Mouse (Mus musculus): Measurements from ENCODE around the gene Dmbt1.
"Not testable (repeated sequence)": the region's sequence is repeated elsewhere in the genome, so short reads cannot be mapped to it uniquely, and the experiment has no call there.

The Dmbt1 gene

GRCm38 (mm10) chr7:131031755-131032154, at the start of gene Dmbt1:
Dmbt1 (plus strand) TSS chr7:131032053.
- DNase-seq (ENCODE audit: low spot score), result no peak

- no peak for DNase-seq (ENCODE audit: low spot score)
Measured at GRCm38 (mm10) chr7:130982371-130982770, 49.5 kb upstream of the Dmbt1 start.

- DNase-seq (ENCODE audit: low spot score), result no peak
Measured at GRCm38 (mm10) chr7:130982881-130983280, 49.0 kb upstream of the Dmbt1 start.

GRCm38 (mm10) chr7:130984294-130984693, 47.6 kb upstream of the Dmbt1 start:
- DNase-seq (ENCODE audit: low spot score), result no peak

- DNase-seq (ENCODE audit: low spot score), result no peak
Measured at GRCm38 (mm10) chr7:130985193-130985592, 46.7 kb upstream of the Dmbt1 start.

GRCm38 (mm10) chr7:130985716-130986115, 46.1 kb upstream of the Dmbt1 start:
- DNase-seq (ENCODE audit: low spot score), result no peak

GRCm38 (mm10) chr7:130988146-130988545, 43.7 kb upstream of the Dmbt1 start:
- DNase-seq (ENCODE audit: low spot score), result no peak

- DNase-seq (ENCODE audit: low spot score), result no peak
Measured at GRCm38 (mm10) chr7:130989371-130989770, 42.5 kb upstream of the Dmbt1 start.

GRCm38 (mm10) chr7:130991174-130991789, 40.6 kb upstream of the Dmbt1 start:
- DNase-seq (ENCODE audit: low spot score), result no peak

GRCm38 (mm10) chr7:130993907-130994306, 37.9 kb upstream of the Dmbt1 start:
- DNase-seq (ENCODE audit: low spot score), result no peak

GRCm38 (mm10) chr7:131001976-131002726, 29.7 kb upstream of the Dmbt1 start:
- DNase-seq (ENCODE audit: low spot score), result no peak

GRCm38 (mm10) chr7:131004071-131004470, 27.8 kb upstream of the Dmbt1 start:
- no peak for DNase-seq (ENCODE audit: low spot score)

- no peak for DNase-seq (ENCODE audit: low spot score)
Measured at GRCm38 (mm10) chr7:131007221-131007620, 24.6 kb upstream of the Dmbt1 start.

GRCm38 (mm10) chr7:131009178-131009577, 22.7 kb upstream of the Dmbt1 start:
- DNase-seq (ENCODE audit: low spot score), result no peak

- DNase-seq (ENCODE audit: low spot score), result no peak
Measured at GRCm38 (mm10) chr7:131011901-131012300, 20.0 kb upstream of the Dmbt1 start.

GRCm38 (mm10) chr7:131019181-131019580, 12.7 kb upstream of the Dmbt1 start:
- no peak for DNase-seq (ENCODE audit: low spot score)

GRCm38 (mm10) chr7:131024807-131025206, 7.0 kb upstream of the Dmbt1 start:
- DNase-seq (ENCODE audit: low spot score), result no peak

GRCm38 (mm10) chr7:131027557-131027956, 4.3 kb upstream of the Dmbt1 start:
- no peak for DNase-seq (ENCODE audit: low spot score)

- DNase-seq (ENCODE audit: low spot score), result no peak
Measured at GRCm38 (mm10) chr7:131036396-131036795, 4.5 kb downstream of the Dmbt1 start.

GRCm38 (mm10) chr7:131037083-131037482, 5.2 kb downstream of the Dmbt1 start:
- DNase-seq (ENCODE audit: low spot score), result no peak

- not testable (repeated sequence) for DNase-seq (ENCODE audit: low spot score)
Measured at GRCm38 (mm10) chr7:131040760-131041159, 8.9 kb downstream of the Dmbt1 start.

- DNase-seq (ENCODE audit: low spot score), result no peak
Measured at GRCm38 (mm10) chr7:131042657-131043056, 10.8 kb downstream of the Dmbt1 start.

GRCm38 (mm10) chr7:131045258-131045835, 13.5 kb downstream of the Dmbt1 start:
- not testable (repeated sequence) for DNase-seq (ENCODE audit: low spot score)

All from testis, postnatal 14 days (tissue).